Mouse (Mus musculus) retina, postnatal 7 days (tissue): ENCODE results near the gene Slc25a20.
"Not testable (repeated sequence)": the region's sequence is repeated elsewhere in the genome, so short reads cannot be mapped to it uniquely, and the experiment has no call there.

Experiments used
- DNase-seq: peaks from one replicate; pipeline ENCODE4 v3.0.0-alpha.2; 2012; ENCODE audit warnings: low read depth, low spot score

Slc25a20 gene

DNA sequence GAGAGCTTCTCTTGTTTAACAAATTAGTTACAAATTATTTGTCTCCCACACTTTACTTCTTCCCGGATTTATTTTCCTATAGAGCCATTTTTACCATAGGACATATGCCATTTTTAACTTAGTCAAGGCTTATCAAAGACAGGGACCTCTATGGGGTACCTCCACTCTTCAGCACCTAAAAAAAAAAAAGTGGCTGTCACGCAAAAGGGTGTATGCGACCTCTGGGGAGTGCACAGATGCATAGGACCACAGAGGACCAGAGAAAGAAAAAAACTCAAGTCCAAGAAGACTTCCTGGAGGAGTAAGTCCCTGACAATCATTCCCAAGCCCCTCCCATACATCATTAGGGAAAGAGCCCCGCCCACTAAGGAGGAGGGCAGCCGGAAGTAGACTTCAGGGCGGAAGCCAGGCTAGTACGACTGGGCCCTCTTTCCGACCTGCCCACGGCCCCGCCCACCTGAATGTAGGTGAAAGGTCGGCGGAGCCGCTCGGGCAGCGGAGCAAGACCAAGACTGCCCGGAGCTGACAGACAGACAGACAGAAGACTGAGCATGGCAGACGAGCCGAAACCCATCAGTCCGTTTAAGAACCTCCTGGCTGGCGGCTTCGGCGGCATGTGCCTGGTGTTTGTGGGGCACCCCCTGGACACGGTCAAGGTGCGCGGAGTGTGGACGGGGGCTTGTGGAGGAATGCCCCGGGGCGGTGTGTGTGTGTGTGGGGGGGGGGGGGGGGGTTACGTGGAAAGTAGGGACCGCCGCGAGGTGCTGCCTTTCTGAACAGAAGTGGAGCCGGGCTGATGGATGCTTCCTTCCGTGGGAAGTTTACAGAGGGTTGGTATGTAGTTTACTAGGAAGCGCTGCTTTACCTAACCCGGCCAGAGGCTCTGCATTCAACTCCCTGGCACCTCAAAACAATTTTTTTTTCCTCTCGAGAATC, at the start of gene Slc25a20:
Gene Slc25a20 (plus strand): TSS at position 412 of the 936 bp plus-strand sequence.
- peak; percentile 76 for DNase-seq

DNA sequence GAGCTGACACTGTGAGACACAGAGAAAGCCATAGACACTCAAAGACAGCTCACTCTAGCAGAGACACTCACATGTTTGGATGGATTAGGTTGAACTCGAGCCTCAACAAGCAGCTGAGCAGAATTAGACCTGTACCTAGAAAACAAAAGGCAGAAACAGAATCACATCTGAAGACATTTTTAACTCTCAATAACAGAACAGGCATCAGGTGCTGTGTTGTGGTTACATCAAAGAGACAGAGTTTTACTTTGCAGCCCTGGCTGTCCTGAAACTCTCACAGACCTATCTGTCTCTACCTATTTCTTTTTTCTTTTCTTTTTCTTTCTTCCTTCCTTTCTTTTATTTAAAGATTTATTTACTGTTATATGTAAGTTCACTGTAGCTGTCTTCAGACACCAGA, 44.6 kb upstream of the Slc25a20 start:
- no peak for DNase-seq

DNA sequence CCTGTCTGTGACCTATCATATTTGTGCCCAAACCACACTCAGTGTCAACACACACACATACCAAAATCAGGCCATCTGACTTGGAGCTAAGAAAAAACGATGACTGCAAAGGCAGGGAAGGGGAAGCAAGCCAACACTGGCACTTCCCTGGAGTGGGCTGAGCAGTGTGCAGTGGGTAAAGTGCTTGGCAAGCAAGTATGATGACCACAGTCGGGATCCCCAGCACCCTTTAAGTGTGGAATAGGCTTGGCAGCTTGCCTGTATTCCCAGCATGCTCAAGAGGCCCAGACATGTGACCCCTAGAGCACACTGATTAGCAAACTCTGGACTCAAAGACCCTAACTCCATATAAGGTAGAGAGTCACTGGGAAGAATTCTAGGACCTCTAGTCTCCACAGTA, 35.4 kb upstream of the Slc25a20 start:
- no peak for DNase-seq

DNA sequence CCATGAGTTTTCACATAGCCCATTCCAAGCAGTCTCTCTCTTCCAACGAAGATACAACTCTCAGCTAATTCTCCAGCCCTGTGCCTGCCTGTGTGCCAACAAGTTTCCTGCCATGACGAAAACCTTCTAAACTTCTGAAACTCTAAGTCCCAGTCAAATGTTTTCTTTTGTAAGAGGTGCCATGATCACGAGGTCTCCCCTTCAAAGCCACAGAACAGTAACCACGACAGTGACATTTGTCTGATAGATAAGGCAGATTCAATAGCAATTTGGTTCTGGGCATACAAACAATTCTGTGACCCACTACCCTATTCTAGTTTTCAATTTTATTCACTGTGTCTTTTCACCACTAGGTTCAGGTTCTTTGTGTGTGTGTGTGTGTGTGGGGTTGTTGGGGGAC, 33.7 kb upstream of the Slc25a20 start:
- DNase-seq: no peak

DNA sequence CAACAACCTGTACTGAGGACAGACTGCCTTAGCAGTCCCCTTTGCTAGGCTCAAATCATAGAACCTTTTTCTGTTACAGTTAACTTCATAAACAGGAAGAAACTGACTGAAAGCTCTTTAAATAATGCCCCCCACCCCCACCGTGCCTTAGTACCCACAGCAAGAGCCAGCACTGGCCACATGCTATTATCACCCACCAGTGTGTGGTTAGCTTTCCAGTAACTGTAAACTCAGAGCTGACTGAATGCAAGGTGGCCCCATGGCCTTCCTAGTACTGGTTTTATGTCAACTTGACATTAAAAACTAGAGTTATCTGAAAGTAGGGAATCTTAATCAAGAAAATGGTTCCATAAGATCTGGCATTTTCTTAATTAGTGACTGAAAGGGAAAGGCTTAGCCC, 31.2 kb upstream of the Slc25a20 start:
- no peak for DNase-seq

DNA sequence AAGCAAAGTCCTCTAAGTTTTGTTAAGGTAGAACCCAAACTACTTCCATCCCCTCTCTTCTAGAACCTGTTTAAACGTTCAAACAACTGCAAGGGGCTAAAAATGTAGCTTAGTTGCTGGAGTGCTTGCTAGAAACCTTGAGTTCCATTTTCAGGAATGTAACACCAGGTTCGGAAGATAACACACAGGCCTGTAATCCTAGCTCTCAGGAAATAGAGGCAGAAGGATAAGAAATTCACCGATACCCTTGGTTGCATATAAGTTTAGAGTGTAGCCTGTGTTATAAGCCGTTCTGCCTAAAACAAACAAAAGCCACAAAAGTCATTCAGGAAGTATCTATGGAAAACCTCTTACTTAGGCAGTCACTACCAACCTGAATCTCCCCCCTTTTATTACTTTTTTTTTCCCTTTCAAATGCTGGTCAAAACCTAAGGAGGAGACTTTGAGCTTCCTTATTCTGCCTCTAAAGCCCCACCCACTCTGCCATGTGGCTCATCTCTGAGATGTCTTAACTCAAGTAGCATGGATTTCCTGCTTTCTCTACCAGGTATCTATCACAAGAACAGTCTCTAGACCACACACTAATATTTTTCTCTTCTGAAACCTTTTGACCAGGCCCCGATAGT, 30.1 kb upstream of the Slc25a20 start:
- no peak for DNase-seq

DNA sequence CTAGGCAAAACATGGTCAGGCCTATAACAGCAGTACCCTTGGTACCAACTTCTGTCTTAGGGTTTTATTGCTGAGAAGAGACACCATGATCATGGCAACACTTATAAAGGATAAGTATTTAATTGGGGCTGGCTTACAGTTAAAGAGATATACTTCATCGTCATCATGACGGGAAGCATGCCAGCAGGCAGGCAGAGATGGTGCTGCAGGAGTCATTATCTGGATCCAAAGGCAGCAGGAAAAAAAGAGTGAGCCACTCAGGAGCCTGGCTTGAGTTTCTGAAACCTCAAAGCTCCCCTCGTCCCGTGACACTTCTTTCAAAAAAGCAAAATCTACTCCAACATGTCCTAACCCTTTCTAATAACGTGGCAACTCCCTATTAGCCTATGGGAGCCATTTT, 29.5 kb upstream of the Slc25a20 start:
- no peak for DNase-seq

DNA sequence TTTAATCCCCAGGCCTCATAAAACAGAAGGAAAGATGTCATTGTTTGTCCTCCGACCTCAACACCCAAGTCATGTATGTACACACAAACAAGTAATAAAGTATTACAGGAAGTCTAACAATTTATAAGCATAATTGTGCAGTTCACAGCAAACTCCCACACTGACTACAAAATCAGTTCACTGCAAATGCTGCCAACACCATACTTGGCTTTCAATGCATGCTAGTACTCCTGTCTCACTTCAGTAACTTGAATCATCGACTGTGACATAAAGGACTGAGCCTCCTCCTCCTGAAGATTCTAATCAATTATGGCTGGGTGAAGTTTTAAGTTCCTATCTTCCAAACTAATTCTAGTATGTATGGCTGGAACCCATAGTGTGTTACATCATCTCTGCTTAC, 28.0 kb upstream of the Slc25a20 start:
- DNase-seq: no peak

DNA sequence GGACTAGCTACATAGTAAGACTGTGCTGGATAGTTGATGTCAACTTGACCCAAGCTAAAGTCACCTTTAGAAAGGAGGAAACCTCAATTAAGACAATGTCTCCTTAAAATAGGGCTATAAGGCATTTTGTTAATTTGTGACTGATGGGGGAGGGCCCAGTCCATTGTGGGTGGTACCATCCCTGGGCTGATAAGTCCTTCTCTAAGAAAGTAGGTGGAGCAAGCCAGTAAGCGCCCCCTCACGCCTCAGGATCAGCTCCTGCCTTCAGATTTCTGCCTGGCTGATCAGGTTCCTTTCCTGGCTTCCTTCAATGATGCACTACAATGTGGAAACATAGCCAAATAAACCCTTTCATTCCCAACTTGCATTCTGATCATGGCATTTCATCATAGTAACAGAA, 26.5 kb upstream of the Slc25a20 start:
- no peak for DNase-seq

DNA sequence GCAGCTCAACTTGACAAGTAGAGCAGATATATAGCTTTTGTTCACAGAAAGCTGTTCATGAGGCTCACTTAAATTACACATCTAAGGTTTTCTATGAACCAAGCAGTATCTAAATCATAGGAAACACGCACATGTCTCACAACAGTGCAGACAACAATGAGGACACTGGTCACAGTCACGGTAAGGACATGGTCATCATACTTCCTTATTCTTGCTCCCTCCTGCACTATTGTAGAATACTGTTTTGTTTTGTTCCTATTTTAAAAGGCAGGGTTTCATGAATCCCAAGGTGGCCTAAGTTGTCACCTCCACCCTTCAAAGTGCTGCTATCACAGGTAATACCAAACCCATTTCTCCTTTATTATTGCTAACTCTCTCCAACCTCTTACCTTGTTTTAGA, 22.1 kb upstream of the Slc25a20 start:
- no peak for DNase-seq

DNA sequence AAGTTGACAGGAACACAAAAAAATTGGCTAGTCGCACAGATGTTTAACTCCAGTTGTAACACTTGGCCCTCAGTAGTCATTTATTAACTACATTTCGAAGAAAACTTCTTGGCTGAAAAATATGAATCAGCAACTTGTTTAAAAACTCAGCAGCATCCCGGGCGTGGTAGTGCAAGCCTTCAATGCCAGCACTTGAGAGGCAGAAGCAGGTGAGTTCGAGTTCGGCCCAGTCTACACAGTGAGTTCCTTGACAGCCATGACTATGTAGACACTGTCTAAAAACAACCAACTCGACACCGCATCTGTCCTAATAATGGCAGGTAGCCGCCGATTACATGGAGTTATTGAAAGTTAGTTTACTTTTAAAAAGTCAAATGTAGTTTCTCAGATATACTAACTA, 13.7 kb upstream of the Slc25a20 start:
- no peak for DNase-seq

DNA sequence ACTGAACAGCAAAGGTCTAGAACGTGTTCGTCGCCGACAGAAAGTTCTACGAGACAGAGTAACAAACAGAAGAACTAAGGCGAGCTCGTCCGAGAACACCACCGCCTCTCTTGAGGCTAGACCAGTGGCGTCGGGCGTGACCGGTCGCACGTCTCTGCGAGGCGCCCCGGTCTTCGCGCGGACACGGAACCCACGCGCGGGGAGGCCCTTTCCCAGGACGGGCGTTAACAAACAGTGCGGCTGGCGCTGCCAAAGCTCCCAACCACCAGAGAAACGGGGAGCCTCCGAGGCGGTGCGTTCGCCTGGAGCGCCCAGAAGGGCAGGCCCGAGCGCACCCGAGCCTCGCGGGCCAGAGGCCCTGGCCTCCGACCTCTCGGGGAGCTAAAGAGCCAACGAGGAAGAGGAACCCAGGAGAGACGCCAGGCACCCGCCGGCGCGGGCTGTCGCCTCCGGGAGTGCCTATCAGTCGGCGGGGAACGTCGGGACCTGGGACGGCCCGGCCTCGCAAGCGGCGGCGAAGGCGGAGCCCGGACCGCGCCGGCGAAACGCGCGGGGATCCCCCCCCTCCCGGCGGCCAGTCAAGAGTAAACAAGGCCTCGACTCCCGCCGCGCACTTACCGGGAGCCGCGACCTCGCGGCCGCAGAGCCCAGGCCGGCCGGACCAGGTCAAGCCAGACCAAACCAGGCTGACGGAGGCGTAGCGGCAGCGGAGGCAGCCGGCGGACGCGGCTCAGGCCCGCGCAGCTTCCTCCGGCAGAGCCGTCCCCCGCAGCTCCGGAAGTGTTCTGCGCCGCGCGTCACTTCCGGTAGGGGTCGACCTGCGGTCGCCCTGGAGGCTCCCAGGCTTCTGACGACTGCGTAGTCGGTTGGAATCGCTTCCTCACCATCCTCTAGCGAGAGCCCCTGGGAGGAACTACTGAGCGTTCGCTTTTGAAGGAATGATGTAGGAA, 13.0 kb upstream of the Slc25a20 start, which contains the start of gene Arih2:
Gene Arih2 (minus strand): TSS at position 776 of the 950 bp plus-strand sequence.
- peak; percentile 87 for DNase-seq

DNA sequence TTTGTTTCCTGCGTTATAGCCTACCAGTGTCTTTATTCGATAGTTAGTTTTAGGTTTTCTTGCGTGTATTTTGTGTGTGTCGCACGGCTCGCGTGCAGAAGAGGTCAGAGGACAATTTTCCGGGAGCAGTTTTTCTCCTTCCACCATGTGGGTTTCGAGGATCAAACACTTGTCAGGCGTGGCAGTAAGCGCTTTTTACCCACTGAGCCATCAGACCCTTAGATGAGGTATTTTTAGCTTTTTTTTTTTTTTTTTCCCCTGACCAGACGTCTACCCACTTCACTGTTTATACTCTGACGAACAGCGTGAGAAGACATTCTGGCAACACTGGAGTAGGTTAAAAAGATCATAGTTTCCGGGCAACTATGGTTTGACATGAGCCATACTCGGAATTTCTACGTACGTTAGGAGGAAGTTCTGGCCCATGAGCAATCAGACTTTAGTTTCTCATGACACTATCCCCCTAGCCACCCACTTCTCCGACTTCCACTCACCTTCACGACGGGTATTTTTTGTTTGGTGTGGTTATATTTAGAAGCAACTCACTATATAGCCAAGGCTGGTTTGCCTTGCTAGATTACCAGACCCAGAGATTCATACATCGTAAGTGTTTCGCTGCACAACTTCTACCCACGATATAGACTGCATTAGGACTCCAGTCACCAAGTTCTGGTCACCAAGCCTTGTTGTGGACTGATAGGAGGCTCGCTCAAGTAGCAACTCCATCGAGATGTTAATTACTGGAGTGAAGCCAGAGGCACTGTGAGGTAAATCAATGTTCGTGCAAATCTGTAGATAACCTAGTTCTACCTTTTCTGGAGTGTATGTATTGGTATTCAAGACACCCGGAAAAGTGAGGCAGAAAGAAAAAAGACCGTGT, 12.1 kb upstream of the Slc25a20 start:
- no peak for DNase-seq

DNA sequence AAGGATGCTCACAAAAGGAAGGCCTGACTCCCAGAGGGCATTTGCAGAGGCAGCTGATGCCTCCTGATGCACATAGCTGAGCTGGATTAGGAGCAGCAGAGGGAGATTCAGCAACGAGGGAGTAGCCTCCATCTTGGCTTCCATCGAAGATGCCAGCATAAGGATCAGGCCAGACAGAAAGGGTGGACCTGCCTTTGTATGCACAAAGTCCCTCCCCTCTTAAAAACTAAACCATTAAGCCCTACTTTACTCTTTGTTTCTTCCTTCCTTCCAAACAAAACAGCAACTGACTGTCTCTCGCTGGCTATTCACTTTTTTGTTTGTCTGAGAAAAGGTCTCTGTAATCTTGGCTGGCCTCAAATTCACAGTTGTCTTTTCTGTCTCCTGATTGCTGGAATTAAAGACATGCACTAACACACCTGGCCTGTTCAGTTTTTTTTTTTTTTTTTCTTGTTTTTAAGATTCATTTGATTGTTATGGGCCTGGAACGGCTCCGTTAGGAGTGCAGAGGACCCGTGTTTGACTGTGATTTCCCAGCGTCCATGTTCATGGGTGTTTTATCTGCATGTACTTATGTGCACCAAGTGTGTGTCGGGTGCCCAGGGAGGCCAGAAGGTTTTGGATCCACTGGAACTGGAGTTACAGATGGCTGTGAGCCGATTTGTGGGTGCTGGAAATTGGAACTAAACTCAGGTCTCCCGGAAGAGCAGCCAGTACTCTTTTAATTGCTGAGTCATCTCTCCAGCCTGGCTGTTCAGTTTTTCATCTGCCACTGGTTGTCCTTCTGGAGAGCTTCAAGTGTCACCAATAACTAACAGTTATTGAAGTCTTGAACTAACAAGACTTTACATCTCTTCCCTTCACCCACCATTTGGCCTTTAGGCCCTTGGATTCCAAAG, 7.1 kb upstream of the Slc25a20 start:
- DNase-seq: no peak

DNA sequence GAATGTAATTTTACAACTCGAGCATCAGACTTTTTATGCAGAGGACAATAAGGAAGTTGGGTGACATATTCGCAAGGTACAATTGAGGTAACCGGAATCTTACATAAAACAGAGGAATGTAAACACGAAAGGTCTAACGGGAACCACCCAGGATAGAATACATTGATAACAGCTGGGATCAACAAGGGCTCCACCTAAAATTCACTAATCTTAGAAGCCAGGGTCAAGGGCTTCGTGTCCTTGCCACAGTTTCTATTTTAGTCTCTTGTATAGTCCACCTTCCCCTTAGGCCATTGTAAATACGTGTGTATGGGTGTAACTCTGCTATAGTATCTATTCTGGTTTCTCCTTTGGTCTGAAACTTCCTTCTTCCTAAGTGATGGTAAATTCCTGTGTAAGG, 6.0 kb upstream of the Slc25a20 start:
- not testable (repeated sequence) for DNase-seq

DNA sequence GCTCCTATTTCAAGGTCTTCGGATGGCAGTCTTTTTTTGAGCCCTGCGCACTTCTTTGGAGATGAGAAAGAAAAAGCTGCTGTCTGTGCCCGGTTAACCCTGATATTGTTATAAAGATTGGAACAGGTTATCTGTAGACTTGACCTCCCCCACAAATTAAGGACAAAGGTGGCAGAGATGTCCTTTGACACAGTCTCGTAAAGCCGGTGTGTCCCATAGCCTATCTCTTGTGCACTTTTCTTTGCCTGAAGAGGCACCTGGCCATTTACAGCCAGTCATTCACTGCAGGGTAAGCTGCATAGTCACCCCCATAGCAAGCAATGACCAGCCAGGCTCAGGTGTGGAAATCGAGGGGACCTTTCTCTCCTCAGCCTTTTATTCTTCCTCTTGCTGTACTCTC, 772 bp downstream of the Slc25a20 start:
- no peak for DNase-seq

DNA sequence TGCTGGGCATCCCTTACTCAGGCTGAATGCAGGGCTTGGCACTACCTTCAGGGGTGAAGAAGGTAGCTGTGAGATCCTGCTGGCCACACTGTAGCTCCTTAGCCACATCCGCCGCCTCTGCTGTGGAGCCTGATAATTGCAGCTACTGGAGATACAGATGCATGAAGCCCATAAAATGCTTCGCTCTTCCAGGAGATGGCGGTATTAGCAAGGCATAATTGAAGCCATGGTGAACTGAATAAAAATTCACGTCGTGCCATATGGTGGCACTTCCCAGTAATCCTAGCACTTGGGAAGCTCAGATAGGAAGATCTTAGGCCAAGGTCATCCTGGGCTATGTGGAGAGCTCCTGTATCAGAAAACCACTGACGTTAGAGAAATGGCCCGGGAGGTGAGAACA, 8.0 kb downstream of the Slc25a20 start:
- peak; percentile 64 for DNase-seq

DNA sequence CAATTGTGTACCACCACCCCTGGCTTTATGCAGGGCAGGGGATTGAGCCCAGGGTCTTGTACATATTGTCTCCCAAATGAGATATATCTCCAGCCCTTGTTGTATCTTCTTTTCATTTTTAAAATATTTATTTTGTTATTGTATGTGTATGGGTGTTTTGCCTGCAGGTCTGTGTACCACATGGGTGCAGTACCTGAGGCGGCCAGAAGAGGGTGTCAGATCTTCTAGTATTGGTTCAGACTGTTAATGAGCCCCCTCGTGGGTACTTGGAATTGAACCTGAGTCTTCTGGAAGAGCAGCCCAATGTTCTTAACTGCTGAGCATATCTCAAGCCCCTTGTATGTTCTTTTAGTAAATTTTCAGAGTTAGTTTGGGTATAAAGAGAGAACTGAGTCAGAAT, 11.3 kb downstream of the Slc25a20 start:
- no peak for DNase-seq

DNA sequence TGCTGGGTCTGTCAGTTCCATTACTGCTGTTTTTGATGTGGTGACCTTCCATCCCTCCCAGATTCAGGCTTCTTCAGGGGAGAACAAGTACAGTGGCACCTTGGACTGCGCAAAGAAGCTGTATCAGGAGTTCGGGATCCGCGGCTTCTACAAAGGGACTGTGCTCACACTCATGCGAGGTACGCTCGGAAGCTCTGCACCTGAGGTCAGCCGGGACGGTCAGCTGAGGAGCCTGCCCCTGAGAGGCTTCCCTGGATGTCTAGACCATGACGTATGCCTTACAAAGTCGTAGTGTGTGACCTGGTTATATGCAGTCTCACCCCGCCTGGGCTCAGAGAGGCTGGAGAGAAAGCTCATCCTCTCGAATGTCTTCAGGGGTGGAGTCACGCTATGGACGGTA, 18.1 kb downstream of the Slc25a20 start:
- no peak for DNase-seq

DNA sequence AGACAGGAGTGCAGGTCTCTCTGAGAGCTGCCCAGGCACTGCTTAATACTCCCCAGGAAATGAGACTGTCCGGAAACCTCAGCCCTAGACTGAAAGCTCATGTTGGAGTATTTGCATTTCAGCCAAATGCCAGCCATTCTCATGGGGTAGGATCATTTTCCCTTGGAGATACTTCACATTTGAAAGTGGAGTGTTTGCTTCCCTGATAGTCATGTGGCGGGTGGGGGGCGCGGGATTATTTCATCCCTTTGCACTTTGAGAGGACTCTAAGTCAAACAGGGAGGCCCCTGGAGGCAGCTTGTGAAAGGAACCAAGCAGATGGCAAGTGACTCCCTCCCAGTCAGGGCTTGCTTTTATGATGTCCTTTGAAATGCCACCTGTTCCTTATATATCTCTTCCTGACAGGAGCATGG, 24.6 kb downstream of the Slc25a20 start:
- DNase-seq: no peak
